Mouse (Mus musculus): ENCODE data around the gene Swap70. TPM values are rescaled to one million over a fixed set of nuclear protein-coding genes. Genes with fewer than 3 reads are reported as not detected.
"Not testable (repeated sequence)": the region's sequence is repeated elsewhere in the genome, so short reads cannot be mapped to it uniquely, and the experiment has no call there.

The Swap70 gene
- total RNA-seq (2021) = 1 to 10 TPM; 5.5 to 8.0 TPM
- long read RNA-seq, experiment 1, full-length matches to known transcripts = 9 of 11 reads
- long read RNA-seq, experiment 1, partial matches to known transcripts = 2 of 11 reads
- long read RNA-seq, experiment 1, other reads (novel, unspliced or antisense) = 0 of 11 reads
- long read RNA-seq, experiment 2, full-length matches to known transcripts = 10 of 10 reads
- long read RNA-seq, experiment 2, partial matches to known transcripts = 0 of 10 reads
- long read RNA-seq, experiment 2, other reads (novel, unspliced or antisense) = 0 of 10 reads

DNA sequence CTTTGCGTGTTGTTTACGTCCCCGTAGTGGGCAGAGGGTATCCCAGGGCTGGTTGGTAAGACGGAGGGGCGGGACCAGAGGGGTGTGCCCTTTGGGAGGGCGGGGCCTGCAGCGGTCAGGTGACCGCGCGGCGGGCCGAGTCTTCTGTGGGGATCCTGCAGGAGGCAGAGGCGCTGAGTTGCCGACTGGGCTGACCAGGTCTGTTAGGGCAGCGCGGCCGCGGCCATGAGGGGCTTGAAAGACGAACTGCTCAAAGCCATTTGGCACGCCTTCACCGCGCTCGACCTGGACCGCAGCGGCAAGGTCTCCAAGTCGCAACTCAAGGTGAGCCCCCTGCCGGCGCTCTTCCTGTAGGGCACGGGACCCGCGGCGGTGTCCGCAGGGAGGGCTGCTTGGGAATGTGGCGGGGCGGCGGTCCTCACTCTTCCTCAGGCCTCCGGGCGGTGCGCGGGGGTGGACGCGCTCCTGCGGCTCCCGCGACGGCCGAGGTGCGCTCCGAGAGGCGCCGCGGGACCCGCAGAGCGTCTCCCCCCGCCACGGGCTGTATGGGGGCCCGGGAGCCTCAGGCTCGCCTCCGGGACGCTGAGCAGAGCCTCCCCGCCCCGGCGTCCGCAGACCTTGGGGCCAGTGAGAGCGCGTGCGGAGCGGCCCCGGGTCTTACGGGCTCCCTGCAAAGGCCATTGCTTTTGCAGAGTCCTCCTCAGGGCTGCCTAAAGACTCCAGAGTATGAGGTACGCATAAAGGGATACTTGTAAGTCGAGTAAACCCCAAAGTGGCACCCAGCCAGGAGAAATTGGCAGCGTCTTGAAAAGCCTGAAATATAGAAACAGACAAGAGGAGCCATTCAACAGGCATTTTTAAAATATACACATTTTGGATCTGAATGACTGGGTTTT is at the start of gene Swap70:
TSS of gene Swap70 (plus strand) at position 126 of the 896 bp plus-strand sequence.
- peak; percentile 85 for DNase-seq (ENCODE audit: low spot score)

- DNase-seq (ENCODE audit: low spot score) = no peak
Observed at GRCm38 (mm10) chr7:110179208-110179607, 42.3 kb upstream of the Swap70 start.

DNA sequence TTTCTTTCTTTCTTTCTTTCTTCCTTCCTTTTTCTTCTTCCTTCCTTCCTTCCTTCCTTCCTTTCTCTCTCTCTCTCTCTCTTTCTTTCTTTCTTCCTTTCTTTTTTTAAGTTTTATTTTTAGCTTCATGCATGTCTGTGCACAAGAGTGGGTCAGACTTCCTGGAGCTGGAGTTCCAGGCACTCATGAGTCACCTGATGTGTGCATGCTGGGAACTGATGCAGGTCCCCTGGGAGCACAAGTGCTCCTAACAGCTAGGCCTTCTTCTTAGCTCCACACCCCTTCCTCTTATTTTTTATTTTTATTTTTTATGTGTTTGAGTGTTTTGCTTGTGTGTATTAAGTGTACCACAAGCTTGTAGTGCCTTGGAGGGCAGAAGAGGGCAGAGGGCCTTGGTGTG is 40.9 kb upstream of the Swap70 start:
- DNase-seq (ENCODE audit: low spot score) = no peak

DNA sequence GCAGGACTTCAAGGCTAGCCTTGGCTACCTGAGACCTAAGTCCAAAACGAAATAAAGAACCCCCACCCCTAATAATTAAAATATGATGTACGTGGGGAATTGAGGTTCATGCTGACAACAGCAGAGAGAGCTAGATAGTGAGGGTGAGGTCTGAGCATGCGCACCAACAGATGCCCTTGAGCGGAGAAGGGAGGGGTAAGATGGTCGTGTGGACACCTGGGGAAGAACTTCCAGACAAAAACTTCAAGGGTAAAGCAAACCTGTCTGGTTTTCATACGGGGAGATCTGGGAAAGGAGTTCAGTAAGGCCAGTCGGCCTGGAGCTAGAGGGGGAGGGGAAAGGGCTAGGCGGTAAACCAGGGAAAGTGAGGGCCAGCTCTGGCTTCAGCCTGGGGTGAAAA is 40.1 kb upstream of the Swap70 start:
- DNase-seq (ENCODE audit: low spot score) = no peak

GRCm38 (mm10) chr7:110184608-110185007 is 36.9 kb upstream of the Swap70 start:
- no peak for DNase-seq (ENCODE audit: low spot score)

- DNase-seq (ENCODE audit: low spot score) = no peak
Observed at GRCm38 (mm10) chr7:110189951-110190350, 31.6 kb upstream of the Swap70 start.

- no peak for DNase-seq (ENCODE audit: low spot score)
Observed at GRCm38 (mm10) chr7:110193186-110193585, 28.3 kb upstream of the Swap70 start.

- no peak for DNase-seq (ENCODE audit: low spot score)
Observed at GRCm38 (mm10) chr7:110197176-110197575, 24.3 kb upstream of the Swap70 start.

DNA sequence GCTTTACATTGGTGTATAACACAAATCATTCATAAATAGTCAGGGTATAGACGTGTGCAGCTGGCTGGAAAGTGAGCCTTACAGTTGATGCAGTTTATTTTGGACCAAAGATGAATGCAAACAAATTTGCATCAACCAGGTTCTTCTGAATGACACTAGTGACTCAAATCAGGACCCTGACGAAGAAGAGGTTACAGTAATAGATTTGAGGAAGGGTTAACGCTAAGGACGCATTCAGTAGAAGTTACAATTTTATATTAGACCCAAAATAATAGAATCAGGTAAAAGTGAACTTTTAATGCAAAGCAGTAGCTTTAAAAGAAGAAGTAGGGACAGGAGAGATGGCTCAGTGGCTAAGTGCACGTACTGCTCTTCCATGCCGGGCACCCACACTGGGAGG is 19.6 kb upstream of the Swap70 start:
- DNase-seq (ENCODE audit: low spot score) = no peak

DNA sequence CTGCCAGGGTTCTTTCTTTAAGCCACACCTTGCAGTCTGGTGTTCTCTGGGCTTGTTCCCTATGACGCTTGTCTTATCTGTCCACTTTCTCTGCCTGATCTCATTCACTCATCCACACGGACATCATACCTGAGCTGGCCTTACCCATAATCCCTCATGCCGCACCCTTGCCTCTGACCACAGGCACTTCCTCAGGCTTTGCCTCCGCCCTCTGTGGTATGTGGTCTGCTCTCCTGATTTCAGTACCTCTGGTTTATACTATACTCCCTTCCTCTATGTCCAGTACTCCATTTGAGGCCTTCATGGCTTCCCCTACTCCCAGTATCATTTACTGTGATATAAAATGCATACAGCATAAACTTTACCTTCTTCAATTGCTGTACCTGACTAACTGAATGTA is 17.3 kb upstream of the Swap70 start:
- DNase-seq (ENCODE audit: low spot score) = no peak

- DNase-seq (ENCODE audit: low spot score) = no peak
Observed at GRCm38 (mm10) chr7:110208341-110208740, 13.2 kb upstream of the Swap70 start.

DNA sequence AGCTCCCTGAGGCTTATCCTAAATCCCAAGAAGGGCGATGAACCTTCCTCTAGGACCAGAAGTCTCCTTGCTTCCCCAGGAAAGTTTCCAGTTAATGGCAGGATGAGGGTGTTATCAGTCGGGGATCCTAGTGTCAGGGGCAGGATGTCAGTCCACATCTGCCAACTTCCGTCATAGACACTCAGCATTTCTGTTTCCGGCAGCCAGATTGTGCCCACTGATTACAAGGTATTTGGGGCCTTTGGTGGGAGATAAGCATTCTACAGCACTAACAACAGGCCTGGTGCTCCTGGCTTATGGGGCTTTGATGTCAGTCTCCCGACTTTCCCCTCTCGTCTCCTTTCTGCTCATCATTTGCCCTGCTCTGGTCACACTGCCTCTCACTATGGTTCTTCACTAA is 12.1 kb upstream of the Swap70 start:
- no peak for DNase-seq (ENCODE audit: low spot score)

GRCm38 (mm10) chr7:110211025-110211424 is 10.5 kb upstream of the Swap70 start:
- DNase-seq (ENCODE audit: low spot score) = no peak

- DNase-seq (ENCODE audit: low spot score) = no peak
Observed at GRCm38 (mm10) chr7:110214882-110215281, 6.6 kb upstream of the Swap70 start.

- no peak for DNase-seq (ENCODE audit: low spot score)
Observed at GRCm38 (mm10) chr7:110221051-110221585, 393 bp upstream of the Swap70 start.

DNA sequence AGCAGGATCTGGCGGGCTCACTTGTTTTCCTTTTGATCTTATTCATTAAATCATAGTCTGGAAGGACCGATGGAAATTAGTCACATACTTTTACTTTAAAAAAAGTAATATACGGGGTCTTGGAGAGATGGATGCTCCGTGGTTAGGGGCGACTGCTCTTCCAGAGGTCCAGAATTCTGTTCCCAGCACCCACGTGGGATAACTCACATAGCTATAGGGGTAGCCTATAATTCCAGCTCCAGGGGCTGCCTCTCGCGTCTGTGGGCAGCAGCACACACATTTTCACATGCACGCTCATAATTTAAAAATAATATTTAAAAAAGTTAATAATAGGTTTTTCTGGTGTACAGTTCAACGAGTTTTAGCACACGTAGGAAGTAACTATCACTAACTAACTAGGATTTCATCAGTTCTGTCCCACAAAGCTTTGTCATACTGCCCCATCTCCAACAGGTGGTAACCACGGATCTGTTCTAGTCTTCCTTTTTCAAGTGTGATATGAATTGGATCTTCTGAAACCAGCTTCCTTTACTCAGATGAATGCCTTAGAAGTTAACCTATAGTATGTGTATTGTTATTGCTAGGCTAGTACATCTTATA is 1.2 kb downstream of the Swap70 start:
- no peak for DNase-seq (ENCODE audit: low spot score)

- peak; percentile 58 for DNase-seq (ENCODE audit: low spot score)
Observed at GRCm38 (mm10) chr7:110223727-110224510, 2.4 kb downstream of the Swap70 start.

- no peak for DNase-seq (ENCODE audit: low spot score)
Observed at GRCm38 (mm10) chr7:110226484-110226883, 5.0 kb downstream of the Swap70 start.

- no peak for DNase-seq (ENCODE audit: low spot score)
Observed at GRCm38 (mm10) chr7:110229967-110230366, 8.5 kb downstream of the Swap70 start.

GRCm38 (mm10) chr7:110231127-110231526 is 9.6 kb downstream of the Swap70 start:
- not testable (repeated sequence) for DNase-seq (ENCODE audit: low spot score)

- DNase-seq (ENCODE audit: low spot score) = no peak
Observed at GRCm38 (mm10) chr7:110236085-110236484, 14.6 kb downstream of the Swap70 start.

All from gastrocnemius, adult 18-20 months (tissue).